Mouse (Mus musculus): ENCODE results near the gene Krt20. TPM values are rescaled to one million over a fixed set of nuclear protein-coding genes. Genes with fewer than 3 reads are reported as not detected.

Krt20 gene
- polyA plus RNA-seq, 1 experiment from 2014 or later: 0.17 TPM

DNA sequence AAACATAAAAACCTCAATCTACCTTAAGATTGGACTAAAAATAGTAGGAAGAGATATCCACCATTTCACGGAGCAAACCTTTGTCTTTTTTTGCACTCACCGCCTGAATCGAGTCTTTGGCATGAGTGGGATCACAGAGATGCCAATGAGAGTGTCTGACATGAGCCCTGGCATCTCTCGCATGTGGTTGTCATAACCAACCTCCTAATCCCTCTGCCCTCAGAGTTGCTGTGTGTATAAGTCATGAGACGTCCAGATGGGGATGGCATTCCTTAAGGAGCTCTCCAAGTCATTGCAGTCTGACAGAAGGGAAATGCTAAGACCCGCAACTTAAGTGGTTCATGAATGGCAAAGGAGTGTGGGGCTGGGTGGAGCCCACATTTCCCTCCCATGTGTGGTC is 46.6 kb downstream of the Krt20 start:
- Histone ChIP-seq H3K4me1 (ENCODE audit: control insufficient read depth, insufficient read depth, low read length) (no peaks in the 10 kb centered on the region), H3K27ac (replicated peaks; ENCODE audit: low read depth, low read length) (no peak overlapping the region), H3K4me3 (ENCODE audit: low read depth, low read length) (no peak overlapping the region), H3K36me3 (replicated peaks; ENCODE audit: control insufficient read depth, insufficient read depth, low read depth, low read length) (no peaks in the 10 kb centered on the region), H3K9me3 (replicated peaks; ENCODE audit: control insufficient read depth, low read length) (no peaks in the 10 kb centered on the region), H3K9ac (replicated peaks; ENCODE audit: low read length) (no peak overlapping the region), H3K4me2 (ENCODE audit: low read depth, low read length) (no peak overlapping the region), H3K27me3 (ENCODE audit: control insufficient read depth, insufficient read depth, low read length) (no peaks in the 10 kb centered on the region)
- WGBS: 82% methylated on average over 6 of the region's 6 CpGs
- ATAC-seq (replicated peaks; ENCODE audit: insufficient number of reproducible peaks, low FRiP score, low TSS enrichment, low read depth) (no peak), DNase-seq (ENCODE audit: low spot score) (no peak)

DNA sequence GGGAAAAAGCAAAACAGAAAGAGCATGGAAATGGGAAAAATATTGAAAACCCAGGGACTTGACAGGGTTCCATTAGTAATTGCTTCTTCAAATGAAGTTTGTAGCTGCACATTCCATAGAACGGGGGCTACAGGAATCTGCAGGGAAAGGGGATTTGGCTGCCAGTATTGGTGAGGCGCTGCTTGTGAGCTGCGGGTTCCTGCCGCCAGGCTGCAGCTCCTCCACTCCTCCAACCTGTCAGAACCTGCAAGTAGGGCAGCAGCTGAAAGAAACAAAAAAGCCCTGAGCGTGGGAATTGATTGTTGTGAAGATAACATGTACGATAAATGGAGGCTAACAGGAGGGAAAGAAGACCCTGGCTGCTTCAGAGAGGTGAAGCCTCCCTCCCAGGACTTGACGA is 47.1 kb downstream of the Krt20 start:
- H3K27ac ChIP-seq (replicated peaks; ENCODE audit: low read depth, low read length): no peak overlapping the region; the same call in 1 of the 2 replicates
- H3K4me3 ChIP-seq (ENCODE audit: low read depth, low read length): no peak overlapping the region
- peak; percentile 3 for DNase-seq (ENCODE audit: low spot score)
- no peak for ATAC-seq (replicated peaks; ENCODE audit: insufficient number of reproducible peaks, low FRiP score, low TSS enrichment, low read depth)
- 77% methylated on average over 7 of the region's 7 CpGs for WGBS
- H3K27me3 ChIP-seq (ENCODE audit: control insufficient read depth, insufficient read depth, low read length): no peaks in the 10 kb centered on the region
- no peak overlapping the region for H3K4me2 ChIP-seq (ENCODE audit: low read depth, low read length)
- H3K9ac ChIP-seq (replicated peaks; ENCODE audit: low read length): no peak overlapping the region
- H3K4me1 ChIP-seq (ENCODE audit: control insufficient read depth, insufficient read depth, low read length): no peaks in the 10 kb centered on the region
- H3K36me3 ChIP-seq (replicated peaks; ENCODE audit: control insufficient read depth, insufficient read depth, low read depth, low read length): no peaks in the 10 kb centered on the region
- no peaks in the 10 kb centered on the region for H3K9me3 ChIP-seq (replicated peaks; ENCODE audit: control insufficient read depth, low read length)

DNA sequence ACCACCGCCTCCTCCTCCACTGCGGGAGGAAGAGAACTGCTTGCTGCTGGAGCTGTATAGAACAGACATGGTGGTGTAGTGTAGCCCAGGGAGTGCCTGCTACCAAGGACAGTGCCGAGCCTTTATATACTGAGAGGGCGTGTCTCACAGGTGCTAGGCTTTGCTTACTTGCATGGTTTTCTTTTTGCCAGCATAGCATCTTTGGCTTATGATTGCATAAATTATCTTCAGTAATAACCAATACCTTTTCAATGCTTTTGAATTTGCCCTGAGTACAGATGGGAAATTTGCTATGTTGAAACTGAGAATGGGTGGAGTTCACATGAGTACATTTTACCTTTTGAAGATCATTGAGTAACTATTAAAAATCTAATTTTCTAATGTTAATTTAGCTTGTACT is 48.7 kb downstream of the Krt20 start, which contains the start of gene Krt10:
Gene Krt10, minus strand, starts transcription at position 101 of the 400 bp plus-strand sequence.
- Histone ChIP-seq H3K4me2 (ENCODE audit: low read depth, low read length) (no peak within 1 kb of the TSS), H3K9ac (replicated peaks; ENCODE audit: low read length) (no peak within 1 kb of the TSS), H3K9me3 (replicated peaks; ENCODE audit: control insufficient read depth, low read length) (no peaks in the 10 kb centered on the region), H3K4me1 (ENCODE audit: control insufficient read depth, insufficient read depth, low read length) (no peaks in the 10 kb centered on the region), H3K4me3 (ENCODE audit: low read depth, low read length) (no peak within 1 kb of the TSS), H3K27me3 (ENCODE audit: control insufficient read depth, insufficient read depth, low read length) (no peaks in the 10 kb centered on the region), H3K36me3 (replicated peaks; ENCODE audit: control insufficient read depth, insufficient read depth, low read depth, low read length) (no peaks in the 10 kb centered on the region), H3K27ac (replicated peaks; ENCODE audit: low read depth, low read length) (no peak within 1 kb of the TSS)
- ATAC-seq (replicated peaks; ENCODE audit: insufficient number of reproducible peaks, low FRiP score, low TSS enrichment, low read depth) (no peak), DNase-seq (ENCODE audit: low spot score) (no peak)
- 74% methylated on average over 4 of the region's 4 CpGs for WGBS

DNA sequence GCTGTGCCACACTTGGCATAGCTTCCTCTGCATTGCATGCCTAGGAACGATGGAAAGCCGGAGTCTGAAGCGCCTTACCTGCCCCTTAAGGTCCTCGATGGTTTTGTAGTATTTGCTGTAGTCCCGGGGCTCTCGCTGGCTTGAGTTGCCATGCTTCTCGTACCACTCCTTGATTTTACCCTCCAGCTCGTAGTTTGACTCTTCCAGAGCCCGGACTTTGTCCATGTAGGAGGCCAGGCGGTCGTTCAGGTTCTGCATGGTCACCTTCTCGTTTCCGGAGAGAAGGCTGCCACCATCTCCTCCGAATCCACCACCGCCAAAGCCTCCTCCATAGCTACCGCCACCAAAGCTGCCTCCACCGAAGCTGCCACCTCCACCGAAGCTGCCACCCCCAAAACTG is 49.3 kb downstream of the Krt20 start:
- H3K9ac ChIP-seq (replicated peaks; ENCODE audit: low read length): no peak overlapping the region
- H3K27me3 ChIP-seq (ENCODE audit: control insufficient read depth, insufficient read depth, low read length): no peaks in the 10 kb centered on the region
- no peak overlapping the region for H3K4me2 ChIP-seq (ENCODE audit: low read depth, low read length)
- H3K9me3 ChIP-seq (replicated peaks; ENCODE audit: control insufficient read depth, low read length): no peaks in the 10 kb centered on the region
- no peaks in the 10 kb centered on the region for H3K36me3 ChIP-seq (replicated peaks; ENCODE audit: control insufficient read depth, insufficient read depth, low read depth, low read length)
- DNase-seq (ENCODE audit: low spot score) (no peak), ATAC-seq (replicated peaks; ENCODE audit: insufficient number of reproducible peaks, low FRiP score, low TSS enrichment, low read depth) (no peak)
- WGBS: 93% methylated on average over 18 of the region's 18 CpGs
- H3K27ac ChIP-seq (replicated peaks; ENCODE audit: low read depth, low read length): no peak overlapping the region
- H3K4me3 ChIP-seq (ENCODE audit: low read depth, low read length): no peak overlapping the region
- no peaks in the 10 kb centered on the region for H3K4me1 ChIP-seq (ENCODE audit: control insufficient read depth, insufficient read depth, low read length)

DNA sequence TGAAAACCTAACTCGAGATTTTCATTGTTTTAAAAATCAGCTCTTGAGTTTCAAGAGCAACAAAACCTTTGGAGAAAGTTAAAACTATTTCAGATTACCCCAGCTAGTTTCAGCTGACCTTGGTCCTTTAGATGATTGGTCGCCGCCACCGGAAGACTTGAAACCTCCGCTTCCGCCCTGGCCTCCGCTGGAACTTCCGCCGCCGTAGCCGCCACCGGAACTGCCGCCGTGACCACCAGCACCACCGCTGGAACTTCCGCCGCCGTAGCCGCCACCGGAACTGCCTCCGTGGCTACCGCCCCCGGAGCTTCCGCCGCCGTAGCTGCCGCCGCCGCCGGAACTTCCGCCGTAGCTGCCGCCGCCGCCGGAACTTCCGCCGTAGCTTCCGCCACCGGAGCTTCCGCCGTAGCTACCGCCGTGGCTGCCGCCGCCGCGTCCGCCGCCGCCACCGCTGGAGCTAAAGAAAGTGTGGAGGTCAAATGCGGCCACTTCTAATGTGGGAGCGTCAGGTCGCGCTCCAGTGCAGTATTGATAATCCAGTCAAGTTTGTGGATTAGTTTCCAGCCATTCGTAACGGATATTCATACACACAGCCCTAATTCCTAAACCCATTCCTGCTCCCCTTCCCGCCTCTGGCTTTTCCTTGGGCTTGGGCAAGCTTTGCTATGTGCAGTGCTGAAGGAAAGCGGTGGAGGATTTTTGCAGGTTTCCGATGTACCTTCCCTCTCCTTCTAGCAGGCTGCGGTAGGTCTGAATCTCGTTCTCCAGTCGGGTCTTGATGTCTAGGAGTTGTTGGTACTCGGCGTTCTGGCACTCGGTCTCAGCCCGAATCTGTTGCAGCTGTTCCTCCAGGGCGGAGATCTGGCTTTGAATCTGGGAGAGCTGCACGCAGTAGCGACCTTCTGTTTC is 51.9 kb downstream of the Krt20 start:
- 2% methylated on average over 71 of the region's 71 CpGs for WGBS
- H3K4me3 ChIP-seq (ENCODE audit: low read depth, low read length): peak overlapping the region; percentile 57
- H3K9ac ChIP-seq (replicated peaks; ENCODE audit: low read length): peak overlapping the region; percentile 76
- H3K27ac ChIP-seq (replicated peaks; ENCODE audit: low read depth, low read length): peak overlapping the region; percentile 97
- H3K27me3 ChIP-seq (ENCODE audit: control insufficient read depth, insufficient read depth, low read length): no peaks in the 10 kb centered on the region
- H3K4me2 ChIP-seq (ENCODE audit: low read depth, low read length): peak overlapping the region; percentile 63
- ATAC-seq (replicated peaks; ENCODE audit: insufficient number of reproducible peaks, low FRiP score, low TSS enrichment, low read depth) (peak; percentile 72; the same call in 1 of the 2 replicates), DNase-seq (ENCODE audit: low spot score) (peak; percentile 88)
- no peaks in the 10 kb centered on the region for H3K4me1 ChIP-seq (ENCODE audit: control insufficient read depth, insufficient read depth, low read length)
- H3K36me3 ChIP-seq (replicated peaks; ENCODE audit: control insufficient read depth, insufficient read depth, low read depth, low read length): no peaks in the 10 kb centered on the region
- no peaks in the 10 kb centered on the region for H3K9me3 ChIP-seq (replicated peaks; ENCODE audit: control insufficient read depth, low read length)

DNA sequence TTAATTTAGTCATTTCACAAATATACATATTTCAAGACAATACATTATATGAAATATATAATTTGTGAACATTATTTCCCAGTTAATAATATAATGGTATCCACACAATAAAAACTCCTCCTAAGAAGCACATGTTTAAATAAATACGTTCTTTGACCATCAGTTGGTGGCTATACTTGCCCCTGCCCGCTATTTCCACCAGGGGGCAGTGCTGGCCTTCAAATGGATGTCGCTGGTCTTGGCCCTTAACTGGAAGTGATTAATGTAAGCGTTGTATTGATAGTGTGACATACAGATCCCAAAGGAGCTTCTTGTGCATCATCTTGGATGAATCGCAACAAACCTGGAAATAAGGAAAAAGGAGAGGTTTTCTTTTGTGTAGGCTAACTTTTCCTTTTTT is 58.4 kb downstream of the Krt20 start:
- DNase-seq (ENCODE audit: low spot score): peak; percentile 77
- no peak overlapping the region for H3K4me3 ChIP-seq (ENCODE audit: low read depth, low read length)
- no peaks in the 10 kb centered on the region for H3K36me3 ChIP-seq (replicated peaks; ENCODE audit: control insufficient read depth, insufficient read depth, low read depth, low read length)
- 16% methylated on average over 5 of the region's 5 CpGs for WGBS
- no peak for ATAC-seq (replicated peaks; ENCODE audit: insufficient number of reproducible peaks, low FRiP score, low TSS enrichment, low read depth)
- no peaks in the 10 kb centered on the region for H3K9me3 ChIP-seq (replicated peaks; ENCODE audit: control insufficient read depth, low read length)
- H3K27me3 ChIP-seq (ENCODE audit: control insufficient read depth, insufficient read depth, low read length): no peaks in the 10 kb centered on the region
- no peaks in the 10 kb centered on the region for H3K4me1 ChIP-seq (ENCODE audit: control insufficient read depth, insufficient read depth, low read length)
- H3K27ac ChIP-seq (replicated peaks; ENCODE audit: low read depth, low read length): no peak overlapping the region
- H3K9ac ChIP-seq (replicated peaks; ENCODE audit: low read length): no peak overlapping the region
- no peak overlapping the region for H3K4me2 ChIP-seq (ENCODE audit: low read depth, low read length)

Other genes with a start within 250 kb of the Krt20 start
- 223 and 226 TPM in 2 replicates for gene Smarce1, start 207.1 kb downstream of the Krt20 start, polyA plus RNA-seq (2014; fragmentation: Nextera tagmentation; extraction: Ambion mirVana)
- 0.18 and 0.49 TPM in 2 replicates for gene Krt222, start 194.1 kb downstream of the Krt20 start, polyA plus RNA-seq (2014; fragmentation: Nextera tagmentation; extraction: Ambion mirVana)
- gene Krt24, start 152.9 kb downstream of the Krt20 start, polyA plus RNA-seq (2014; fragmentation: Nextera tagmentation; extraction: Ambion mirVana): 0.11 and 0.22 TPM in 2 replicates
- gene Krt25, start 115.2 kb downstream of the Krt20 start, polyA plus RNA-seq (2014; fragmentation: Nextera tagmentation; extraction: Ambion mirVana): not detected in 2 replicates
- gene Krt26, start 100.2 kb downstream of the Krt20 start, polyA plus RNA-seq (2014; fragmentation: Nextera tagmentation; extraction: Ambion mirVana): 0.08 and 0.14 TPM in 2 replicates
- gene Krt27, start 87.0 kb downstream of the Krt20 start, polyA plus RNA-seq (2014; fragmentation: Nextera tagmentation; extraction: Ambion mirVana): 0.13 TPM in 1 of 2 replicates, not detected in the other
- gene Krt28, start 63.2 kb downstream of the Krt20 start, polyA plus RNA-seq (2014; fragmentation: Nextera tagmentation; extraction: Ambion mirVana): 0.34 TPM in 1 of 2 replicates, not detected in the other
- 26.7 and 30.1 TPM in 2 replicates for gene Krt10, start 48.8 kb downstream of the Krt20 start, polyA plus RNA-seq (2014; fragmentation: Nextera tagmentation; extraction: Ambion mirVana)
- gene Krt12, start 15.9 kb downstream of the Krt20 start, polyA plus RNA-seq (2014; fragmentation: Nextera tagmentation; extraction: Ambion mirVana): not detected in 2 replicates
- 0.61 TPM in 1 of 2 replicates, not detected in the other for gene Krt23, start 55.0 kb upstream of the Krt20 start, polyA plus RNA-seq (2014; fragmentation: Nextera tagmentation; extraction: Ambion mirVana)
- gene Krt39, start 83.2 kb upstream of the Krt20 start, polyA plus RNA-seq (2014; fragmentation: Nextera tagmentation; extraction: Ambion mirVana): not detected in 2 replicates
- not detected in 2 replicates for gene Krt40, start 105.0 kb upstream of the Krt20 start, polyA plus RNA-seq (2014; fragmentation: Nextera tagmentation; extraction: Ambion mirVana)
- not detected in 2 replicates for gene Krtap3-3, start 112.7 kb upstream of the Krt20 start, polyA plus RNA-seq (2014; fragmentation: Nextera tagmentation; extraction: Ambion mirVana)
- not detected in 2 replicates for gene Krtap3-2, start 118.7 kb upstream of the Krt20 start, polyA plus RNA-seq (2014; fragmentation: Nextera tagmentation; extraction: Ambion mirVana)
- gene Gm11939, start 121.3 kb upstream of the Krt20 start, polyA plus RNA-seq (2014; fragmentation: Nextera tagmentation; extraction: Ambion mirVana): not detected in 2 replicates
- gene Krtap3-1, start 128.5 kb upstream of the Krt20 start, polyA plus RNA-seq (2014; fragmentation: Nextera tagmentation; extraction: Ambion mirVana): not detected in 2 replicates
- not detected in 2 replicates for gene Krtap1-5, start 142.9 kb upstream of the Krt20 start, polyA plus RNA-seq (2014; fragmentation: Nextera tagmentation; extraction: Ambion mirVana)
- gene Krtap1-4, start 145.5 kb upstream of the Krt20 start, polyA plus RNA-seq (2014; fragmentation: Nextera tagmentation; extraction: Ambion mirVana): not detected in 2 replicates
- not detected in 2 replicates for gene Krtap1-3, start 153.2 kb upstream of the Krt20 start, polyA plus RNA-seq (2014; fragmentation: Nextera tagmentation; extraction: Ambion mirVana)
- gene Krtap9-3, start 160.0 kb upstream of the Krt20 start, polyA plus RNA-seq (2014; fragmentation: Nextera tagmentation; extraction: Ambion mirVana): not detected in 2 replicates
- gene Gm11938, start 165.2 kb upstream of the Krt20 start, polyA plus RNA-seq (2014; fragmentation: Nextera tagmentation; extraction: Ambion mirVana): not detected in 2 replicates
- gene Gm11937, start 172.0 kb upstream of the Krt20 start, polyA plus RNA-seq (2014; fragmentation: Nextera tagmentation; extraction: Ambion mirVana): not detected in 2 replicates
- not detected in 2 replicates for gene Krtap2-4, start 176.7 kb upstream of the Krt20 start, polyA plus RNA-seq (2014; fragmentation: Nextera tagmentation; extraction: Ambion mirVana)
- gene Gm11562, start 182.3 kb upstream of the Krt20 start, polyA plus RNA-seq (2014; fragmentation: Nextera tagmentation; extraction: Ambion mirVana): not detected in 2 replicates
- not detected in 2 replicates for gene Krtap4-1, start 190.1 kb upstream of the Krt20 start, polyA plus RNA-seq (2014; fragmentation: Nextera tagmentation; extraction: Ambion mirVana)
- not detected in 2 replicates for gene Krtap4-2, start 196.9 kb upstream of the Krt20 start, polyA plus RNA-seq (2014; fragmentation: Nextera tagmentation; extraction: Ambion mirVana)
- not detected in 2 replicates for gene Krtap4-7, start 205.9 kb upstream of the Krt20 start, polyA plus RNA-seq (2014; fragmentation: Nextera tagmentation; extraction: Ambion mirVana)
- gene Gm11555, start 212.1 kb upstream of the Krt20 start, polyA plus RNA-seq (2014; fragmentation: Nextera tagmentation; extraction: Ambion mirVana): not detected in 2 replicates
- not detected in 2 replicates for gene Gm11563, start 220.8 kb upstream of the Krt20 start, polyA plus RNA-seq (2014; fragmentation: Nextera tagmentation; extraction: Ambion mirVana)
- not detected in 2 replicates for gene Krtap4-6, start 227.8 kb upstream of the Krt20 start, polyA plus RNA-seq (2014; fragmentation: Nextera tagmentation; extraction: Ambion mirVana)

Data from embryonic facial prominence, embryonic 11.5 days (tissue).